Mouse (Mus musculus) lung, adult 10 weeks (tissue): ENCODE measurements around the gene Gabra1. TPM values are rescaled to one million over a fixed set of nuclear protein-coding genes. Genes with fewer than 3 reads are reported as not detected.

Experiments used
- polyA plus RNA-seq: library from polyadenylated mRNA; stranded (reverse); fragments of 350-450 nt; fragmentation: Illumina TruSeq; extraction: RNeasy Lipid Tissue Mini Kit (QIAGEN cat#74804); gene quantifications from one replicate; pipeline ENCODE4 v1.2.3, GENCODE M21; 2014; ENCODE audit warnings: low read depth, low replicate concordance; ENCODE audit not compliant: insufficient read depth

The Gabra1 gene
- not detected for polyA plus RNA-seq

DNA sequence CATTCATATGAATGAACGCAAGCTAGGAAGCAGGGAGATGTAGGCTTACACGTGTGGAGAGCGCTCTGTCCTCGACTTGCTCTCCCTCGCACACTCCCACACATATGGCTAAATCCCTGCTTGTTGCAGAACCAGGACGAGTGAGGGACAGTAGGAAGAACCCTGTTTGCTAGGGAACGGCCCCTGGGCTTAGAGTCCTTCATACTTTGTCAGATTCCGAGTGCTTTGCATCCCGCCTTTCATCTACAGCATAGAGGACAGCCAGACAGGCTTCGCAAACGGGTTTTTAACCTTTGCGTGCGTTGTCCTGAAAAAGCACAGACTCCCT, at the start of gene Gabra1:
Gabra1 (minus strand) TSS at position 106 of the 328 bp plus-strand sequence.

Other genes starting within 250 kb of the Gabra1 start
- gene Gabrg2, start 182.1 kb downstream of the Gabra1 start, polyA plus RNA-seq, result not detected
- not detected for gene Gabra6, start 138.1 kb upstream of the Gabra1 start, polyA plus RNA-seq
- not detected for gene Gabrb2, start 236.8 kb upstream of the Gabra1 start, polyA plus RNA-seq